Mouse (Mus musculus): ENCODE measurements around the gene Ros1.

- TF ChIP-seq ZNF384 (IDR thresholded peaks at IDR 0.05; ENCODE audit: low read depth, low read length) (no peak), CHD2 (IDR thresholded peaks at IDR 0.05; ENCODE audit: low read depth, low read length) (no peak), ZC3H11A (IDR thresholded peaks at IDR 0.05; ENCODE audit: borderline replicate concordance, low read depth, low read length) (no peak)
Observed at GRCm38 (mm10) chr10:52018471-52018870, 176.6 kb downstream of the Ros1 start.

Data from ES-E14 (cell line).